Mouse (Mus musculus): Measurements from ENCODE around the gene C130032M10Rik. TPM values are rescaled to one million over a fixed set of nuclear protein-coding genes. Genes with fewer than 3 reads are reported as not detected.

C130032M10Rik gene
- polyA plus RNA-seq, 1 experiment from 2014 or later: not detected

DNA sequence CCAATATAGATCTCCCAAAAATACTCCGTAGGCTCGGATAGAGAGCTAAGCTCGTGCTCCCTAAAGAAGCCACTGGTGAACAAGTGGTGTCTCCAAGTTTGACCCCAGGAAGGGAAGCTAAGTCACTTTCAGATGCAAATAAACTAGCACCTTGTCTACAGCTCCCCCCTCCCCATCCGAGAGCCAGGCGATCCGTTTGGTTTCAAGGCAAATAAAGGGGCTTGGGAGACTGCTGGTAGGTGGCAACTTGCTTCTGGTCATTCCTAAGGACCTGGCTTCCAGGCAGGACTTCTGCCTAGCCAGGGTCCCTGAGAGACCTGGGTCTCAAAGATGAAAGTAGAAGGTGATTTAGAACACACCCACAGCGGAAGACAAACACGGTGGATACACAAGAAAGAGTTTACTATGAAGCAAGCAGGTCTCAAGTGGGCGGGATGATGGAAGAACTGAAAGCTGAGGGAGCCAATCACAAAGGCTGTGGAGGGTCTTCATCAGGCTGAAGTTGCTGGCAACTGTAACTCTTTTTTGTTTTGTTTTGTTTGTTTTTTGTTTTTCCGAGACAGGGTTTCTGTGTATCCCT, 40.9 kb downstream of the C130032M10Rik start:
- Histone ChIP-seq H3K27me3 (peaks cover 36% of the 10 kb centered on the region), H3K4me2 (no peak overlapping the region), H3K4me3 (no peak overlapping the region), H3K27ac (replicated peaks) (no peak overlapping the region), H3K36me3 (no peaks in the 10 kb centered on the region), H3K9me3 (no peaks in the 10 kb centered on the region), H3K4me1 (replicated peaks) (peaks cover 11% of the 10 kb centered on the region), H3K9ac (no peak overlapping the region)
- no peak for ATAC-seq (ENCODE audit: low FRiP score, low read depth)
- whole genome bisulfite sequencing: 37% methylated on average over 10 of the region's 10 CpGs

DNA sequence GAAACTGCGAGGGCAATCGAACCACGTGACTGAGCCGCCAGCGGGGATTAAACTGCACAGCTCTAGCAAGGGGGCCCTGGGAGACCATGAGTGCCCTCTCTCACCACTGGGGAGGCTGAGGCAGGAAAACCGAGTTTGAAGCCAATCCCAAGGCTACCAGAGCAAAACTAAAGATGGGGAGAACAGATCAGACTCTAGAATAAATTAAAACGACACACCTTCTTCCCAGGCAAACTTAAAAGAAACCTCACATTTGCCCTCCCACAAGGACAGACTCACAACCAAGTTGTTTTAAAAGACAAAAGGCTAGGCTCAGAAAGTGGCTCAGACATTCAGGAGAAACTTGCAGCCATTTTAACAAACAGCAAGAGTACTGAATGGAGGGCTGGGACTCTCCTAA, 41.6 kb downstream of the C130032M10Rik start:
- no peak overlapping the region for H3K9ac ChIP-seq
- 15% methylated on average over 7 of the region's 7 CpGs for WGBS
- H3K4me2 ChIP-seq: no peak overlapping the region
- ATAC-seq (ENCODE audit: low FRiP score, low read depth): no peak
- H3K27ac ChIP-seq (replicated peaks): no peak overlapping the region
- H3K9me3 ChIP-seq: no peaks in the 10 kb centered on the region
- H3K27me3 ChIP-seq: peaks cover 43% of the 10 kb centered on the region
- H3K4me1 ChIP-seq (replicated peaks): peaks cover 18% of the 10 kb centered on the region
- no peak overlapping the region for H3K4me3 ChIP-seq
- H3K36me3 ChIP-seq: no peaks in the 10 kb centered on the region

DNA sequence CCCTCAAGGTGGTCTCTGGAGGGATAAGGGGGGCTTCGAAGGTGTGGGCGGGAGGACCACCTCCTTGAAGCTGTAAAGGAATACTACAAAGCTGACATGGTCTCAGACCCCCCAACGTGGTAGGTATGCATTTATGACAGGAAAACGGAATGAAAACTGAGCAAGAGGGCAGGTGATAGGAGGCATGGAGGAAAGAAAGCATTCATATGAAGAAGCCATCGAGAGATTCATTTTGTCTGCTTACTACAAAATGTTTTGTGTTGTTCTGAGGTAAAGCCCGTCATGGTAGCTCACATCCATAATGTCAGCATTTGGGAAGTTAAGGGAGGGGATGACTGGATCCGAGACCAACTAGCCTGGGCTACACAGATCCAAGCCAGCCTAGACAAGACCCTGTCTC, 44.6 kb downstream of the C130032M10Rik start:
- Histone ChIP-seq H3K9ac (no peak overlapping the region), H3K4me1 (replicated peaks) (peaks cover 42% of the 10 kb centered on the region), H3K36me3 (no peaks in the 10 kb centered on the region), H3K9me3 (no peaks in the 10 kb centered on the region), H3K4me3 (no peak overlapping the region), H3K4me2 (no peak overlapping the region), H3K27ac (replicated peaks) (no peak overlapping the region), H3K27me3 (peaks cover 55% of the 10 kb centered on the region)
- WGBS: 16% methylated on average over 7 of the region's 7 CpGs
- no peak for ATAC-seq (ENCODE audit: low FRiP score, low read depth)

DNA sequence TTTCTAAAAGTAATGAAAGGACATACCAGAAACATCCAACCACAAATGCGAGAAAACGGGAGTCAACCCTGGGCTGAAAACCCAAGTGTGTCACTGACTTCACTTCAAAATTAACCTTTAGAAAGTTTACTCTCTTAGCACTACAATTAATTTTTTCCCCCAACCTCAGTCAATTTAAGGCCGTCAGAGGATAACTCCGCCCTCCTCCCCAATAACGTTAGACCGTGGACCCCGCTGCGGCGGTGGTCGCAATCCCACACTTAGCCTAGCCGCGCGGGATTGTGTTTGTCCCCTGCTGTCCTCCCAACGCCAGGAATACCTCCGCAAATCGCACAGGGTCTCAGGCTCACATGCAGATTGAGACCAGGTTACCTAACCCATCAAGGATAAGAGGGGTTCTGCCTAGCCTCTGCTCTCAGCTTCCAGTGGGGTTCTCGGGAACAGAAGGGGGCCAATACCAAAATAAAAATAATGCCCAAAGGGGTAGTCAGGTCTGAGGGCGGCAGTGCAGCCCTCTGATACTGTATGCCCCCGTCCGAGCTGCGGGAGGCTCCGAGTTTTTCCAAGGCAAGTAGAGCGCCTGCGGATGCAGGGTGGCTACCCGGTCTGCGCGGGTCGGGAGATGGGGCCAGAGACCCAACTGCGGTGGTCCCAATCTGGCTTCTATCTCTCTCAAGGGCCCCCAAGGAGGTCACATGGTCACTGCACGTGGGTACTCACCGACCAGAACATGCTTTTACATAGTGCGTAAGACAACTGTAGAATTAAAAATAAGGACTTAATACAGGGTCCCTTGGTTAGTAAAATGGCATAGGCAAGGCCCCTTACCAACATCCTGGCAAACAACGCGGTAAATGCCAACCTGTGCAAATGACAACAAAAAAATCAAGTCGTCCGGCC, 45.5 kb downstream of the C130032M10Rik start:
- Histone ChIP-seq H3K4me3 (peak overlapping the region; percentile 62), H3K9me3 (no peaks in the 10 kb centered on the region), H3K27ac (replicated peaks) (no peak overlapping the region), H3K9ac (no peak overlapping the region), H3K4me2 (peak overlapping the region; percentile 96), H3K27me3 (peaks cover 55% of the 10 kb centered on the region), H3K4me1 (replicated peaks) (peaks cover 42% of the 10 kb centered on the region), H3K36me3 (no peaks in the 10 kb centered on the region)
- no peak for ATAC-seq (ENCODE audit: low FRiP score, low read depth)
- WGBS: 3% methylated on average over 36 of the region's 36 CpGs

DNA sequence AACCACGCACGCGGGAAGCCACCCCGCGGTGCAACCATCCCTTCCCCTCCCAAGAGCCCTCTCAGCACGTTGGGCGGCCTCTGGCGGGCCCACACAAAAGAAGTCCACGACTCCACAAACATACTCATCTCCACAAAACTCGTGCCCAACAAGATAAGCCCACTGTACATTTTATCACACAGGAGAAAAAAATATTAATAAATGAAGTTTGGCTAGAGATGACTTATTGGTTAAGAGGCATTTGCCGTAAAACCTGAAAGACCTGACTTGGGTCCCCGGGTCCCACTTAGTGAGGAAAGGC, 46.1 kb downstream of the C130032M10Rik start:
- Histone ChIP-seq H3K9me3 (no peaks in the 10 kb centered on the region), H3K9ac (no peak overlapping the region), H3K4me1 (replicated peaks) (peaks cover 42% of the 10 kb centered on the region), H3K4me2 (peak overlapping the region; percentile 96), H3K4me3 (peak overlapping the region; percentile 62), H3K27ac (replicated peaks) (no peak overlapping the region), H3K36me3 (no peaks in the 10 kb centered on the region), H3K27me3 (peaks cover 54% of the 10 kb centered on the region)
- WGBS: under 1% methylated on average over 12 of the region's 12 CpGs
- no peak for ATAC-seq (ENCODE audit: low FRiP score, low read depth)

DNA sequence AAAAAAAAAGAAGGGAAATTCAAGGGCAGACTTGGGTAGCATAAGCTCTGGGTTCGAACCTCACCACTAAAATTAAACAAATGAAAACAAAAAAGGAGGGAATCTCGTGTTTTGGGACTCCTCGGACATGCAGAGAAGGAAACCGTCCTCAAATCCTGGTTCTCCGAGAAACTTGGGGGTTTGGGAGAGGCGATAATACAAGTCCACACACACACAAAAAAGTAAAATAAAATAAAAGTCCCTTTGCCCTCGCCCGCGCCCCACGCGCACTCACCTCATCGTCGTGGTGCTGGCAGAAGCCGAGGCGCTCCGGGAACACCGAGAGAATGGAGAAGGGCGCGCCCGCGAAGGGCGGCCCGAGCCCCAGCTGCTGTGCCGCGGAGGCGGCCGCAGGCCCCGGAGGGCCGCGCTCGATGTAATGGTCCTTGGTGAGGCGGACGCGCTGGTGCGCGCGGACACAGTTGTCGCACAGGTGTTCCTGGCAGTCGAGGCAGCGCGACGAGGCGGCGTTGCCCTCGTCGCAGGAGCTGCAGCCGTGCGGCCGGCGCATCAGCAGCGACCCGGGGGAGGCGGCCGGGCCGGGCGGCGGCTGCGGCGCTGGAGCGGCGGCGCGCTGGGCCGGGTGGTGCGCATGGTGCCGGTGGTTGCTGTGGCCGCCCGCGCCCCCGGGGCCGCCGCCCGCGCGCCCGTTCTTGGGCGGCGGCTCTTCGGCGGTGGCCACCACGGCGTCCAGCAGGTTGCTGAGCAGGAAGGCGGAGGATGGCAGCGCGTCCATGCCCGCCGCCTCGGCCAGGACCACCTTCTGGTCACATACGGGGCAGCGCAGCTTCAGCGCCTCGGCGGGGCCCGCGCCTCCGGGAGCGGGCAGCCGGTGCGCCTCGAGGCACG, 46.8 kb downstream of the C130032M10Rik start:
- no peaks in the 10 kb centered on the region for H3K36me3 ChIP-seq
- peaks cover 42% of the 10 kb centered on the region for H3K4me1 ChIP-seq (replicated peaks)
- H3K27me3 ChIP-seq: peaks cover 50% of the 10 kb centered on the region
- no peak overlapping the region for H3K27ac ChIP-seq (replicated peaks)
- H3K9ac ChIP-seq: peak overlapping the region; percentile 59; the same call in 1 of the 2 replicates
- under 1% methylated on average over 88 of the region's 101 CpGs for WGBS
- ATAC-seq (ENCODE audit: low FRiP score, low read depth): no peak
- H3K4me2 ChIP-seq: peak overlapping the region; percentile 96
- H3K4me3 ChIP-seq: peak overlapping the region; percentile 62
- H3K9me3 ChIP-seq: no peaks in the 10 kb centered on the region

DNA sequence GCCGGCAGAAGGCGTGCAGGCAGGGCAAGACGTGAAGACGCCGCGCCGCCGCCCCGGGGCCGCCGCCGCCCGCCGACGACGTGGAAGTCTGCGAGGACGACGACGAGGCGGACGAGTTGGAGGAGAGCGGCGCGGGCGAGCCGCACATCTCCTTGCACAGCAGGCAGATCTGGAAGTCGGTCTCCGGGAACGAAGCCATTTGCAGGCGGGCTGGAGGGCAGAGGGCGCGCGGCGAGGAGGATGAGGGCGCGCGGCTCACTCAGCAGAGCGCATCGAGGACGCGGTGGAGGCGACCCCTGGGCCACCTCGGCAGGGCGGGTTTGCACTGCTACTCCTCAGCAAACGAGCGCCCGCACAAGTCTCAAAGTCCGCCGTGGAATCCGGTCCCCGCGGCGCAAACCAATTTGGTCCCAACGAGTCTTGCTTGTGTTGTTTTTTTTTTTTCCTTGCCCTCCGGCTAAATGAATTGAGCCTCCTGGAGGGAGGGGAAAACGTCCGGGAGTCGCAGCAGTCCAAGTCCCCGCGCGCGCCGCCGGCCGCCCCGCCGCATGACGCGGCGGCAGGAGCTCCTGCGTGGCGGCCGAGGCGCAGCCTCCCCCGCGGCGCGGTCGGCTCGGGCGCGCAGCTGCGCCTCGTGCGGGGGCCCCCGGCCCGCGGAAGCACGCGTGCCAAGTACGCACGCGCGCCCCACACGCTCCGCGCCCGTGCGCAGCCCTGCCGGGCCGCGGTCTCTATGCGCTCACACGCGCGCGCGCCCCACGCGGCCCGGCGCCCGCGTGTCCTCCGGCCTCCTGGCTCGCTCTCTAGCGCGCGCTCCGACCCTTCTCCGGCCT, 47.6 kb downstream of the C130032M10Rik start:
- Histone ChIP-seq H3K36me3 (no peaks in the 10 kb centered on the region), H3K4me2 (peak overlapping the region; percentile 96), H3K9me3 (no peaks in the 10 kb centered on the region), H3K4me1 (replicated peaks) (peaks cover 42% of the 10 kb centered on the region), H3K9ac (peak overlapping the region; percentile 59), H3K27me3 (peaks cover 45% of the 10 kb centered on the region), H3K4me3 (peak overlapping the region; percentile 62), H3K27ac (replicated peaks) (peak overlapping the region; percentile 61)
- ATAC-seq (ENCODE audit: low FRiP score, low read depth): peak; percentile 85
- under 1% methylated on average over 121 of the region's 122 CpGs for WGBS

DNA sequence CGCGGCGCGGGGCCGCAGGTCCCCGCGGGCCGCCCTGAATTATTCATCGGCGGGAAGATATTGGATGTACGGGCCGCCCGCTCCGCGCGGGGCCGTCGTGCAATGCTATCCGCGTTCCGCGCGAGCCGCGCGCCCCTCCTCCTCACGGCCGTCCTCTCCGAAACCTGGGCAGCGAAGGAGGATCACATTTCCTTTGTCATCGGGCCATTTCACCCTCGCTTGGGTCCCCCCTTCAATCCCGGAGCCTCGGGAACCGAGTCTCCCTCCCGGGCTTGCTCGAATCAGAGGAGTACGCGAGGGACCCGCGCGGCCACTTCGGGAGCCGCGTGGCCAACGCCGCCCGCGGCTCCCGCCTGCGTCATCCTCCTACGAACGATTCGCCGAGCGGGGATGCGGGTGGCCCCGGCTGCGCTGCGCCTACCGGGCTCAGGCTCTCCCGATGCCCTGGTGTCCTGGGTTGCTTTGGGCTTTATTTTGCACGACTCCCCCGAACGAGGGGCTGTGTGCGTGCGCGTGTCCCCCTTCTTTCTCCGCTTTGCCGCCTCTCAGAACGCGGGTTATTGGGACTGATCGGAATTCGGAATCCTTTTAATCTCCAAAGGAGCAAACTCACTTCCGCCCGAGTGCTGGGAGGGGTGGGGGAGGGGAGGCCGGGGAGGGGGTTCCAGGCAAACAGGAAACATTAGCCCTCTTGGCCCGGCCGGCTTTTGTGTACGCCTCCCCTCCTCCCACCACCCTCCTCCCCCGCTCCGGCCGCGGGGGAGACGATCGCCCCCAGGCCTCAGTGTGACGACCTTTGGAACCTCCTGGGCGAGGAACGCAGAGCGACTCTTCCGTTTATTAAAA, 48.5 kb downstream of the C130032M10Rik start, which contains the start of gene Trim71:
Gene Trim71 (minus strand): TSS at position 609 of the 846 bp plus-strand sequence.
- Histone ChIP-seq H3K27ac (replicated peaks) (peak within 1 kb of the TSS; percentile 61), H3K36me3 (no peaks in the 10 kb centered on the region), H3K4me2 (peak within 1 kb of the TSS; percentile 96), H3K4me3 (peak within 1 kb of the TSS; percentile 62), H3K9me3 (no peaks in the 10 kb centered on the region), H3K4me1 (replicated peaks) (peaks cover 42% of the 10 kb centered on the region), H3K9ac (peak within 1 kb of the TSS; percentile 59), H3K27me3 (peaks cover 40% of the 10 kb centered on the region)
- peak; percentile 75 for ATAC-seq (ENCODE audit: low FRiP score, low read depth)
- WGBS: 0% methylated on average over 84 of the region's 91 CpGs

DNA sequence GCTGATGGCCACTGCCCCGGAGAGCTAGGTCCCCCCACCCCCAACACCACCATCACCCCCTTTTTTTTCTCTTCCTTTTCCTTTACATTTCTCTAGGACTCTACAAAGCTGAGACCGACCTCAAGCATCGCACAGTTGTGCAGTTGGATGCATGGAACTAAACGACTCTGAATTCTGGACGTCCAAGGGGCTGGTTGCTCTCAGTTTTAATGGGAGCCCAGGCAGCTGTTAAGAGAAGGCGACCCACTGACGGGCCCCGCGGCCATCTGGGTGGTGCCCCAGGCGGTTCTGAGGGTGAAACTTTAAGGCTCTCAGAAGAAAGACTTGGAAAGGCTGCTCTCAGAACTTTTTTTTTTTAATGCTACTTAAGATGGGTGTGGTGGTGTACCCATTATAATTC, 49.2 kb downstream of the C130032M10Rik start:
- Histone ChIP-seq H3K4me2 (peak overlapping the region; percentile 96), H3K27ac (replicated peaks) (no peak overlapping the region), H3K9me3 (no peaks in the 10 kb centered on the region), H3K36me3 (no peaks in the 10 kb centered on the region), H3K27me3 (peaks cover 33% of the 10 kb centered on the region), H3K9ac (peak overlapping the region; percentile 59), H3K4me1 (replicated peaks) (peaks cover 42% of the 10 kb centered on the region), H3K4me3 (peak overlapping the region; percentile 62)
- 2% methylated on average over 10 of the region's 10 CpGs for WGBS
- no peak for ATAC-seq (ENCODE audit: low FRiP score, low read depth)
